Mouse (Mus musculus) frontal cortex, adult (tissue): ENCODE measurements around the gene Stra6.

Experiments used
- ATAC-seq: cut with Nextera tagmentation; 2 replicates; pipeline ENCODE4 v1.9.2; 2017; ENCODE audit warnings: mild to moderate bottlenecking, moderate library complexity, mixed read lengths; ENCODE audit not compliant: low TSS enrichment

Stra6 gene

DNA sequence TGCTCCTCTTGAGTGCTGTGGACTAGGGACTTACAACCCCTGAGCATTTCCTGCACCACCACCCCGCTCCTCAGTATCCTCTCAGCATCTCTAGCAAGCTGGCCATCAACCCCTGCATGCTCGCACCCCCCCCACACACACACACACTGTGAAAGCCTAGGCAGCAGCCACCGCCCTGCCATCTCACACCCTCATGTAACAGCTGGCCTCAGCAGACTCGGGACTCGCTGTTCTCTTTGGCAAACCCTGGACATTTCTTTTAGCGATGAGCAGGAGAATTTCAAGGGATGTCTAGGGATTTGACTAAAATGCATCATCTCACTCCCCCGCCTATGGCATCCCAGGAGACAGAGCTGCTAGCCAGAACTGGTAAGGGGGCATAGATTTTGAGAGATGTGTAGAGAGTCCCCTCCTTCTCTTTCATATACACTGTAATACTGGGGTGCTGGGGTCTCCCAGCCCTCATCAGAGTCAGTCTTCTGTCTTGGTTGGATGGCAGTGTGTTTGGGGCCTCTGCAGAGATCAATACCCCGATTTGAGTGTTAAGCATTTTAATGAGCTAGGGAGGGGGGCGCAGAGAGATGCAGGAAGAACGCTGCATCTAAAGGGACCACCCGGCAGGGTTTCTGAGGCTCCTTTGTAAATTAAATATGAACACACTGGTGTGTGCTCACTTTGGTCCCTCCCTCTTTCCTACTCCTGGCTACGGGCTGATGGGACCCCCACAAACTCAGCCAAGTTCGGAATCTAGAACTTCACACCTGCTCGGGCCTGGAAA is 139.3 kb downstream of the Stra6 start:
- ATAC-seq, result peak; percentile 32
